Mouse (Mus musculus) cerebellum, postnatal 14 days (tissue): Measurements from ENCODE around the gene Heph.
"Not testable (repeated sequence)": the region's sequence is repeated elsewhere in the genome, so short reads cannot be mapped to it uniquely, and the experiment has no call there.

Experiments
- DNase-seq, 2 experiments: peaks; one replicate each; pipeline ENCODE4 v3.0.0; 2021; ENCODE audit warnings: mixed read lengths in 2 of 2

The Heph gene

DNA sequence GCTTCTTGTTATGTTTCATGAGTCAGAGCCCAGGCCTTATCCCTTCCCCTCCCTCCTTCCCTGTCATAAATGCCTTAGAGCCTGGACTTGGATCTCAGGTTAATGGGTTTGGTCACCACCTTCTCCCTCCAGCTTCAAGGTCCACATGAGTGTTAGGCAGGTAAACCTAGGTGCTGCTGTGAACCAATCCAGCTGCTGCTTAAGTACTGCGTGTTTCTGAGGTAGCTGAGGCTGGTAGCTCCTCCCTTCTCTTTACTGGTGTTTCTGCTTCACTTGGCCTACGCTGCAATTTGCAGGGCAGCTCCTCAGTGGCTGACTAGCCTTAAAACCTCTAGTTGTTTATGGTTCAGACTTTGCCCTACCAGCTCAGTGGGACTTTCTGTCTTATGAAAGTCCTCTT is at the start of gene Heph:
Gene Heph (plus strand): TSS at position 211 of the 400 bp plus-strand sequence.
- DNase-seq, result no peak

DNA sequence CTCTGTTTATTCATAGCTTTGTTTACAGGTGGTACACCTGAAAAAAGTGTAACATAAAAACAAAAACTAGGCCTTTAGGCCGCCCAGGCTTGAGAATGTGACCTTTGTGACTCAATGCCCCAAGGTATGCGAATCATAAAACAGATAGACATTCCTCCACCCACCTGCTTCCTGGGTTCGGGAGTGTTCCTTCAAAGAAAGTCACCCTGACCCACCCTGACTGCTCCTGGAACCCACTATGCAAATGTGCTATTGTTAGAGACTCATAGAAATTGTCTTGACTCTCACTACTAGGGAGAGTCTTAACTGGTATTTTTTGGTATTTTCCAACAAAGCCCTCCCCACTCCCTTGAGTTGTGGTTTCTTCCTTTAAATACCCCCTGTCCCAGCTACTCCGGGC is 39.8 kb upstream of the Heph start:
- DNase-seq, result not testable (repeated sequence)

- no peak for DNase-seq
Measured at GRCm38 (mm10) chrX:96416970-96417369, 38.2 kb upstream of the Heph start.

GRCm38 (mm10) chrX:96417733-96418132 is 37.4 kb upstream of the Heph start:
- no peak for DNase-seq

- DNase-seq, result no peak
Measured at GRCm38 (mm10) chrX:96419383-96419782, 35.8 kb upstream of the Heph start.

GRCm38 (mm10) chrX:96456201-96456963 is 1.2 kb downstream of the Heph start, which contains the start of gene Hsf3:
TSS of gene Hsf3 (minus strand) at chrX:96456294.
- DNase-seq, result peak; percentile 0 to 1

DNA sequence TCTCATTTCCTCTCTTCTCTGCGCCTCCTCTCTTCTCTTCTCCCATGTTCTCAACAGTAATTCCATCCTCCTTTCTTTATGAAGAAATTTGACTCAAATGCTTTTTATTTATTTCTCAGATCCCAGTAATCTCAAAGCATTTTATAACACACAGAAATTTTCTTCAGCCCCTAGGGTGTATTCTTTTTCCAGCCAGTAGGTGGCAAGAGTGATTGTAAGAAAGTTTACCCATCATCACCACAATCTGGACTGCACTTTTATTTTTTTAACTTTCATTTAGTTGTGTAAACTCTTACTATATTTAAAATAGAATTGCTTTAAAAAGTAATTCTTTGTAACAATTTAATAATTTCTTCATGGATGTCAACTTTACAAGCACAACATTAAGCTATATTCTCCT is 46.4 kb downstream of the Heph start:
- DNase-seq, result peak in 1 of 2 experiments; percentile 2
